Mouse (Mus musculus) testis, adult 2 months (tissue): ENCODE results near the gene Sctr.

Experiments used
- CTCF ChIP-seq: fragments of 200-500 bp; IDR thresholded peaks from 2 replicates; pipeline ENCODE4 v1.5.1; 2012; ENCODE audit warnings: low read depth, mild to moderate bottlenecking, inconsistent platforms, low read length, moderate library complexity; ENCODE audit not compliant: control insufficient read depth, insufficient read depth, insufficient replicate concordance
- POLR2A ChIP-seq: fragments of 200-500 bp; IDR thresholded peaks from 2 replicates; pipeline ENCODE4 v1.6.1; 2012; ENCODE audit warnings: low read depth, mild to moderate bottlenecking, inconsistent platforms, low read length, moderate library complexity; ENCODE audit not compliant: control insufficient read depth

DNA sequence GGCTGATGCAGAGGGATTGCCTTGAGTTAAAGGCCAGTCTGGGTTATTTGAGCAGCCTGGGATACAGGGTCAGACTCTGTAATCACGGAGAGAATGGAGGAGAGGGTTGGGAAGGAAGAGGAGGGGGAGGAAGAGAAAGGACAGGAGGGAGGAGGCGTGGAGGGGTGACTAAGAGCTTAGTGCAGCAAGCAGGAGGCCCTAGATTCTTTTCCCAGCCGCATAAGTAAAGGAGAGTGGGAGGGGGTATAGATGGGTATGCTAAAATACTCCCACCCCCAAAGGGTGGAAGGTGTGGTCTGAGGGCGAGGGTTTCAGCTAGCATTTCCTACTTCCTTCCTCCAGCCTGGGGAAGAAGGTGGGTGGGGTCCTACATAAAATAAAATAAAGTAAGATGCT, 67.6 kb downstream of the Sctr start:
- TF ChIP-seq POLR2A: no peak
- TF ChIP-seq CTCF: no peak
